Mouse (Mus musculus): ENCODE results near the gene Arid3a. TPM values are rescaled to one million over a fixed set of nuclear protein-coding genes. Genes with fewer than 3 reads are reported as not detected.
A peak's percentile ranks its signal among the peaks of the same experiment; 100 is the strongest.

Gene Arid3a
- total RNA-seq, 2 experiments from 2014 or later = 4.2 to 4.8 TPM

DNA sequence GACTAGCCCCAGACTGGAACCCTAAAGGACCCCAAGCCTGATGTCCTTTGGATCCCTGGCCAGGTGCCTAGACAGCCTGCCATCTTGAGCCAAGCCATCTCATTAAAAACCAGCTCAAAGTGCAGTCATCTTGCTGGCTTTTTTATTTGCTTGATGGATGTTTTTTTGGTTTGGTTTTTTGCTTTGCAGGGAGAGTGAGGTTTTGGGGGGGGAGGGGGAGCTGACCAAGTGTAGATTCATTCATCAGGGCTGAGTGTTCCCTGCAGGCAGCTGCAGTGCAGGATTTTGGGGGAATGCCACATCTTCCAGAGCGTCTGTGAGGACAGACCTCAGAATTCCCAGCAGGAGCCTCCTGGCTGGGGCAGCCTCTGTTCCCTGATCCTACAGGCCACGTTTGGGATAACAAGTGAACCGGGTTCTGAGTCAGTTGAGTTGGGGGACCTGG lies 42.3 kb downstream of the Arid3a start:
- ATAC-seq (replicated peaks; ENCODE audit: low FRiP score, poor library complexity, severe bottlenecking) = no peak

DNA sequence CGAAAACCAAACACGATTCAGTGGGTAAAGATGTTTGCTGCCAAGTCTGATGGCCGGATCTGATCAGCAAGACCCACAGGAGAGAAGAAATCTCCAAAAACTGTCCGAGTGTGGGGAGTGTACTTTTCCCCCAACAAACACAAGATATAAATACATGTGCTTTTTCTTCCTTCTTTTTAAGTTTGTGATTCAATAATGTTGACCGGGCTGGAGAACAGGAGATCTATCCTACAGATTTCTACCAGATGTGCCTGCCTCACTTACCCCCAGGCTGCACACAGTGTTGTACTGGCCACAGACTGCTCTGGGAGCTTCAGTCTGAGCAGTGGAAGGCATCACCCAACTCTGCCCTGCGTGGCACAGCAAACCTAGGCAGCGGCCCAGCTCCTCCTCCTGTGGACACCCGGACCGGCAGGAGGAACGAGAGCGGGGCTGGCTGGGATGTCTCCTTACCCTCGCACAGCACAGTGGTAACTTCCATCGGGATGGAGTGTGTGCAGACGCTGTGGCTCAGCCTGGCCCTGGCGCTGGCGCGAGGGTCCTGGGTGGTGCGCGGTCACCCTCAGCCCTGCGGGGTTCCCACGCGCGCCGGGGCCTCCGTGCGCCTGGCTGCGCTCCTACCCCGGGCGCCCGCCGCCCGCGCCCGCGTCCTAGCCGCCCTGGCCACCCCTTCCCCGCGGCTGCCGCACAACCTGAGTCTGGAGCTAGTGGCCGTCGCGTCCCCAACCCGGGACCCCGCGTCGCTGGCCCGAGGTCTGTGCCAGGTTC lies 43.8 kb downstream of the Arid3a start, which contains the start of gene Grin3b:
Gene Grin3b, plus strand, starts transcription at position 301 of the 768 bp plus-strand sequence.
- no peak for ATAC-seq (replicated peaks; ENCODE audit: low FRiP score, poor library complexity, severe bottlenecking)

DNA sequence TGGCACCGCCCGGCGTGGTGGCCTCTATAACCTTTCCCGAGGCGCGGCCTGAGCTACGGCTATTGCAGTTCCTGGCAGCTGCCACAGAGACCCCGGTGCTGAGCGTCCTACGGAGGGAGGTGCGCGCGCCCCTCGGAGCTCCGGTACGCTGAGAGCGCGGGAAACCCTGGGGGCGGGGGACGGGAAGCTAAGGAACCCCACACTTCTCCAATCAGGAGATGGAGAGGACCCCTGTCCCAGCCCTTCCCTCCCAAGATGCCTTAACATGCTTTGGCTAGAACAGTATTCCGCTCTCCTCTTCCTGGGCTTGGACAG lies 44.3 kb downstream of the Arid3a start:
- ATAC-seq (replicated peaks; ENCODE audit: low FRiP score, poor library complexity, severe bottlenecking) = no peak

DNA sequence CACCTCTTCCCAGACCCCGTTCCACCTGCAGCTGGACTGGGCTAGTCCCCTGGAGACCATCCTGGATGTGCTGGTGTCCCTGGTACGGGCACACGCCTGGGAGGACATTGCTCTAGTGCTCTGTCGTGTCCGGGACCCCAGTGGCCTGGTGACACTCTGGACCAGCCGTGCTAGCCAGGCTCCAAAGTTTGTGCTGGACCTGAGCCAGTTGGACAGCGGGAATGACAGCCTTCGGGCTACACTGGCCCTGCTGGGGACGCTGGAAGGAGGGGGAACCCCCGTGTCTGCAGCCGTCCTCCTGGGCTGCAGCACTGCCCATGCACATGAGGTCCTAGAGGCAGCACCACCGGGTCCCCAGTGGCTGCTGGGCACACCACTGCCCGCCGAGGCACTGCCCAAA lies 46.0 kb downstream of the Arid3a start:
- no peak for ATAC-seq (replicated peaks; ENCODE audit: low FRiP score, poor library complexity, severe bottlenecking)

DNA sequence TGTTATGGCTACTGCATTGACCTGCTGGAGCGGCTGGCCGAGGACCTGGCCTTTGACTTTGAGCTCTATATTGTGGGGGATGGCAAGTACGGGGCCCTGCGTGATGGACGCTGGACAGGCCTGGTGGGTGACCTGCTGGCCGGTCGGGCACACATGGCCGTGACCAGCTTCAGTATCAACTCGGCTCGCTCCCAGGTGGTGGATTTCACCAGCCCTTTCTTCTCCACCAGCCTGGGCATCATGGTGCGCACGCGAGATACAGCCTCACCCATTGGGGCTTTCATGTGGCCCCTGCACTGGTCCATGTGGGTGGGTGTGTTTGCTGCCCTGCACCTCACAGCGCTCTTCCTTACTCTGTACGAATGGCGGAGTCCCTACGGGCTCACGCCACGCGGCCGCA lies 47.2 kb downstream of the Arid3a start:
- ATAC-seq (replicated peaks; ENCODE audit: low FRiP score, poor library complexity, severe bottlenecking) = no peak

DNA sequence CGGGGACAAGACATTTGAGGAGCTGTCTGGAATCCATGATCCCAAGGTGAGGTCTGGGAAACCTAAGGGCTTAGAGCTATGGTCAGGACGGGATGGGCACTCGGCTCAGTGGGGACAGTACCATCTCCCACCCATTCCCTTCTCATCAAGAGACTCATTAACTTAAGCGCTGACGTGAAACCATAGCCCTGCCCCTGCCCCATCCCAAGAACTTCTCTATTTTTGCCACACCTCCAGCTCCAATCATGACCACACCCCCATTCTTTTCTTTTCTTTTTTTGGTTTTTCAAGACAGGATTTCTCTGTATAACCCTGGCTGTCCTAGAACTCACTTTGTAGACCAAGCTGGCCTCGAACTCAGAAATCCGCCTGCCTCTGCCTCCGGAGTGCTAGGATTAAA lies 47.8 kb downstream of the Arid3a start:
- no peak for ATAC-seq (replicated peaks; ENCODE audit: low FRiP score, poor library complexity, severe bottlenecking)

DNA sequence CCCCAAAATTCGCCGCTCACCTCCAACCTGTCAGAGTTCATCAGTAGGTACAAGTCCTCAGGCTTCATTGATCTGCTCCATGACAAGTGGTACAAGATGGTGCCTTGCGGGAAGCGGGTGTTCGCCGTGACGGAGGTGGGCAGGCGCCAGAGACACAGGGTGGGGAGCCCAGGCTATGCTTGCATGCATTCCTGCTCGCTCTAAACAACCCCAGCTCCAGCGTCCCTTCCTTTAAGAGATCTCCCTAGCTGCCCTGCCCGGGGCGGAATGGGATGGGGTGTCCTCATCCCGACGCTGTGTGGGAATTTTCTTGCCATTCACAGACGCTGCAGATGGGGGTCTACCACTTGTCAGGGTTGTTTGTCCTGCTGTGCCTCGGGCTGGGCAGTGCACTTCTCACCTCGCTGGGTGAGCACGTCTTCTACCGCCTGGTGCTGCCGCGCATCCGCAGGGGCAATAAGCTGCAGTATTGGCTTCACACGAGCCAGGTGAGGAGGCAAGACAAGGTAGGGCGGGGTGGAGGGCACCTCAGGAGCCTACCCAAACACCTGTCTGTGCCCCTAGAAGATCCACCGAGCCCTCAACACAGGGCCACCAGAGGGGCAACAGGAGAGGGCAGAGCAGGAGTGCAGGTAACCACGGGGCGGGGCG lies 49.4 kb downstream of the Arid3a start:
- no peak for ATAC-seq (replicated peaks; ENCODE audit: low FRiP score, poor library complexity, severe bottlenecking)

DNA sequence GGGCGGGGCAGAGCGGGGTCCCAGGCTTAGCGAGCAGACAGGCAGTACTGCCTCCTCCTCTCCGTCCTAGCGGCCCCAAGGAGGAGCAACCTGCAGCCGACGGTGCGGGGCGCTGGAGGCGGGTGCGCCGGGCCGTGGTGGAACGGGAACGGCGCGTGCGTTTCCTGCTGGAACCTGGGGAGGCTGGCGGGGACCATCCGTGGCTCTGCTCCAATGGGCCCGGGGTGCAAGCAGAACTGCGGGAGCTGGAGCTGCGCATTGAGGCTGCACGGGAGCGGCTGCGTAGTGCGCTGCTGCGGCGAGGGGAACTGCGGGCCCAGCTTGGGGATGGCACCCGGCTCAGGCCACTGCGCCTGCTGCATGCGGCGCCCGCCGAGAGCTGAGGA lies 49.9 kb downstream of the Arid3a start:
- ATAC-seq (replicated peaks; ENCODE audit: low FRiP score, poor library complexity, severe bottlenecking) = no peak

DNA sequence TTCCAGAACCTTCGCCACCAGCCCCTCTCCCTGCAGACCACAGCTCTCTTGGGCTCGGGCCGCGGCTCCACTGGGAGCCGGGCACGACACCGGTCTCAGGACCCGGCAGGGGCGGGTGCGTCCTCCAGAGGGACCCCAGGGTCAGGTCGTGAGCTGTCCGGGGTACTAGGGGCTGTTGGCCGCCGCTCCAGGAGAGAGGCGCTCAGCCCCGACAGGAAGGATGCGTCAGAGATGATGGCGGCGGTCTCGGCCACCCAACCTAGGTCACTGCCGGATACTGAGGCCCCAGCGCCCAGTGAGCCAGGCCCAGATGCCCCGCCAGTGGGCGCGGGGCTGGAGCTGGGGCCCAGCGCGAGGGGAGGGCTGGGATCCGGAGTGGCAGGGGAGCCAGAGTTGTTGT lies 50.5 kb downstream of the Arid3a start:
- ATAC-seq (replicated peaks; ENCODE audit: low FRiP score, poor library complexity, severe bottlenecking) = no peak

DNA sequence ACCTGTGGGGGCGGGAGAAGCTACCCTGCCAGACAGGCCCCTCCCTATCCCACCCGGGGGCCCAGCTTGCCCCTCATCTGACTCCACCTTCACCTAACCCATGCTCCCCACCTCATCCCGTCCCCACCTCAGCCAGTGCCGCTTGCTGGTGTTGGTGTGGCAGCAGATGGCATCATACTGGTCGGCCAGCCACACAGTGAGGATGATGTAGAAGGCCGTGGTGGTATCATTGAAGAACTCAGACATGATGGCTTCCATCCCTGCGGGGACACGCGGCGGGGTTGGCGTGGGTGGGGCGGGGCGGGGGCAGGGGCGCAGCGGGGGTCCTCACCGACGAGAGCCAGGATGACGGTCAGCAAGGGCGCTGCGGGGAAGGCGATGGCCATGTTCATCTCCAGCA lies 51.2 kb downstream of the Arid3a start:
- ATAC-seq (replicated peaks; ENCODE audit: low FRiP score, poor library complexity, severe bottlenecking) = no peak

DNA sequence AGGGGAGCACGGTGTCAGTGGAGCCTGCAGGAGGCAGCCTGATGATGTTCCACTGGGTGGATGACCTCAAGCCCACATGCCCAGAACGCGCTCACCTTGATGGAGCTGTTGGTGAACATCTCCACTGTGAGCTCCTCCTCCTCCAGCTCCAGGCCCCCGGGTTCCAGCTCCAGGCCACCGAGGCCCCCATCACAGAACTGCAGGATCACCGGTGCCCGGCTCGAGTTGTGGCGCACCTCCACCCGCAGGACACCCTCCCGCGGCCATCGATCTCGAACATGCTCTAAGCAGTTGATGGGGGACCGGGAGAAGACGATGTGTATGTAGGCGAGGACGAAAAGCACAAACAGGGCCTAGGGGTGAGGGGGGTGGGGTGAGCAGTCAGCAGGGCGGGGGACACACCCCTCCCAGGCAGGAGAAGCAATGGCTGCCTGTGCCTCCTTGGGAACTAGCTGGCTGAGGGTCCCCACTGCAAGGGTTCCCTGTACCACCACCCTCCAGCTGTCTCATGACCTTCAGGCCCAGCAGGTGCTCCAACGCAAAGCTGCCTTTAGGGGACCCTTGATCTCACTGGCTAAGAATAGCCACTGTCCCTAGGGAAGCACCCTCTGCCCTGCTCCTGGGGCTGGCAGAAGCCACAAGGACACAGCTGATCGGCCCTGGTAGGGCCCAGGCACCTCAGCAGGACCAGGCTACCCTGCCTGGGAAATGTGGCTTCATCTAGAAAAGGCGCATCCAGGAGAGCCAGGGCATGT lies 52.7 kb downstream of the Arid3a start:
- no peak for ATAC-seq (replicated peaks; ENCODE audit: low FRiP score, poor library complexity, severe bottlenecking)

DNA sequence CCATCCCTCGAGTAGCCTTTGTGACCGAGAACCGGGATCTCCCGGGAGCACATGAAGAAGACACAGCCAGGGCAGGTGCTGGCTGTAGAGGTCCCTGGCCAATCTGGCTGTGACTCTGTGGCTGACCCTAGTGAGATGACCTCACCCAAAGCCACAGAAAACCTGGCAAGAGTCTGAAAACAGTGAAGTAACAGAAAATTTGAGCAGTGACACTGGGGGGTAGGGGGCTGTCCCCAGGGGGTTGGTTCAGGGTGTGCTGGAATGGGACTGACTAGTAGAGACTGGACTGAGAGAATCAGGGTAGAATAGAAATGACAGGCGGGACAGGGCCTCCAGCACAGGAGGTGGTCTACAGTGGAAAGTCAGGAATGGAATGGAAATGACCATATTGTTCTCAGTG lies 56.4 kb downstream of the Arid3a start:
- ATAC-seq (replicated peaks; ENCODE audit: low FRiP score, poor library complexity, severe bottlenecking) = no peak

DNA sequence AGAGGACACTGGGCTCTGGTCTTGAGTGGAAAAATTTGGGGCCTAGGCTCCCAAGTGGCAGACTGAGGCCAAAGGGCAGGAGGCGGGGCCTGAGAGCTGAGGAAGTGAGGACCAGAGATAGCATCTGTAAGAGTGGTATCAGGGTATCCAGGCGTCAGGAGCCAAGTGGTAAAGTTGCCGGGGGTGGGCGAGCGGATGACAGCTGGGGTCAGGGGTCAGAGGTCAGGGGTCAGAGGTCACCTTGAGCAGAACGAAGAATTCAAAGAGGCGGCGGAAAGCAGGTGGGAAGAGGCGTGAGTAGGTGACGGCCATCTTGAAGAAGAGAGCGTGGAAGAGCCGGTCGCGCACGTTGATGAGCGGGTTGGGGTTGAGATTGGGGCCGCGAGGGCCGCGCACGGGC lies 56.8 kb downstream of the Arid3a start:
- no peak for ATAC-seq (replicated peaks; ENCODE audit: low FRiP score, poor library complexity, severe bottlenecking)

DNA sequence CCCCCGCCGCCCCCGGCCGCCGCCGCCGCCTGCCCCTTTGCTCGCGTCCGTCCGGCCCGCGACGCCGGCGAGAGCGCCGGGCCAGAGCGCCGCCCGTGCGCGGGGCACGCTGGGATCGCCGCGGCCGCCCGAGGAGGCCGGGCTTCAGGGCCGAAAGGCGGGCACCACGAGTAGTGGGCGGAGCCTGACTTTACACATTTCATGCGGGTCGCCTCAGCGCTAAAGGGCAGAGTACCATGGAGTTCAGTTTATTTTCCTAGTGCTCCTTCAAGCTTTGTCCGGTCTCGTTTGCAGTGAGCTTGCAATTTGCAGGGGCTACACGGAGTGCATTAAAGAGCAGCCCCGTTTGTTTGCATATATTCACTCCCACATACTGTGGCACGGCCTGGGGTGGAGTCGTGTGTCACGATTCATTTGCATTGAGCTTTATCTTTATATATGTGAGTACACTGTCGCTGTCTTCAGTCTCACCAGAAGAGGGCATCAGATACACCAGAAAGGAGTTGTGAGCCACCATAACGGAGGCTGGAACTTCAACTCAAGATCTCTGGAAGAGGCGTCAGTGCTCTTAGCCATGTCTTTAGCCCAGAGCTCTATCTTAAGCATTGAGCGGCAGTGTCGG lies 57.5 kb downstream of the Arid3a start, which contains the start of gene Tmem259:
Gene Tmem259, minus strand, starts transcription at position 136 of the 622 bp plus-strand sequence.
- ATAC-seq (replicated peaks; ENCODE audit: low FRiP score, poor library complexity, severe bottlenecking) = peak; percentile 50

DNA sequence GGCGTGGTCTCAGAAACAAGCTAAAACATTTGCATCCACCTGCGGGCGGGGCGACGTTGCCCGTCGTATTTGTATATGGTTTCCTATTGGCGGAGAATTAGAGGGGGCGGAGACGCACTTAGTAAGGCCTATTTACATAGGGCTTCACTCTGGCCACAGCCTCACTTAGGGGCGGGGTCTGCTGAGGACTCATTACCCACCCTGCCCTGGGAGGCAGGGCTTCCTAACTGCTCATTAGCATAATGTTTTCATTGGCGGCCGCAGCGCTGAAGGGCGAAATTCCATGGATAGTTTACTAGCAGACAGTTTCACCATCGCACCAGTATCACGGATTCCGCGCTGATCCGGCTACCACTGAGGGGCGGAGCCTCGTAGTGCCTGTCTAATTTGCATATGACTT lies 58.0 kb downstream of the Arid3a start:
- peak; percentile 70 for ATAC-seq (replicated peaks; ENCODE audit: low FRiP score, poor library complexity, severe bottlenecking)

DNA sequence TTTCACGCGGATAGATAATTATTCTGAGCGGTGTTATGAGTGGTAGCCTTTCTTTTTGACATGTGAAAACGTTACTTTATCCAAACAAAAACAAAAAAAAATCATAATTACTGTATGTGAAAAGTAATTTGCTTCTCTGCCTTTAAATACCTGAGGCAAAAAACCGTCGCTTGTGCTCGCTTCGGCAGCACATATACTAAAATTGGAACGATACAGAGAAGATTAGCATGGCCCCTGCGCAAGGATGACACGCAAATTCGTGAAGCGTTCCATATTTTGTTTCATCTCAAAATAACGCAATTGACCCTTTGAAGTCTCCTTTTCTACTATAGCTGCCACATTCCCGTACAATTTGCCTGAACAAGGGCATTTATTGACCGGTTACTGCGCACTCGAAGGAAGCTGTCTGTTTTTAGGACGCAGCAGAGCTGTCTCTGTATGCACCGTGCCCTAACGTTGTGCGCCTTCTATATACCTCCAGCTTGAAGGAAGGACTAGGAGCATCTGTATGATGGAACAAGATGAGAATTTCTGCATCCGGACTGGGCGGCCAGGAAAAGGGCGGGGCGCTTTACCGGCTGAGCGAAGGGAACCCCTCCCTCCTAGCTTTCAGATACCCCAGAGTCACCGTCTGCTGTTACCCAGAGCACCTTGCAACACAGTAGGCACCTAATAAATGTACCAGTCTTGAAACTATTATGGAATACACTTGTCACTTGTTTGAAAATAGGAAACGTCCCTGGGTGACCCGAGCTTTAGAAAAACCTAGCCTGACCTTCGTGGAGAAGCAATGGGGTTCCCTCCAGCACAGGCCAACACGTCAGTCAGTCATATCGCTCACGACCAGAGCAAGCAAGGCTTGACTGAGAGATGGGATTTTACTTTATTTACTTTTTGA lies 58.7 kb downstream of the Arid3a start:
- peak; percentile 53 for ATAC-seq (replicated peaks; ENCODE audit: low FRiP score, poor library complexity, severe bottlenecking)

DNA sequence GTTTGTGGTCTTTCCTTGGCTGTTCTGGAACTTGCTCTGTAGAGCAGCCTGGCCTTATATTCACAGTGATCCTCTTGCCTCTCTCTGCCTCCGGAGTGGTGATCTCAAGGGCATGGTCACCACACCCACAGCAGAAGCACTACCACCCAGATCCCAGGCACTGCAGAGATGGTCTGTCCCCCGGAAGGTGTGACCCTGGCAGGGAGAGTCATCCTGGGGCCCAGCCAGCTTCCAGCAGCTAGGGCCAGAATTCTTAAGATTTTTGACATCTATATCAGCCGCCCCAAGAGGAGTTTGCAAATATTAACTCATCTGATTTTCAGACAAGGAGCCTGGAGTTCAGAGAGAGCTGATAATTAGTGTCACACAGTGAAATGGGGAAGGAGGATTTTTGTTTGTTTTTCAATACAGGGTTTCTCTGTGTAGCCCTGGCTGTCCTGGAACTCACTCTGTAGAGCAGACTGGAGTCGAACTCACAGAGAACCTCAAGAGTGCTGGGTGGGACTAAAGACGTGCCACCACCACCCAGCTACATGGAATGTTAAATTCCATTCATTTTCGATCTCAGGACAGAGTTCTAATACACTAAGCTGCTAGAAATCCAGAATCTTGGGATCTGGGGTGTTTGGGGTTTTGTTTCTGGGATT lies 59.5 kb downstream of the Arid3a start:
- peak; percentile 52 for ATAC-seq (replicated peaks; ENCODE audit: low FRiP score, poor library complexity, severe bottlenecking)

DNA sequence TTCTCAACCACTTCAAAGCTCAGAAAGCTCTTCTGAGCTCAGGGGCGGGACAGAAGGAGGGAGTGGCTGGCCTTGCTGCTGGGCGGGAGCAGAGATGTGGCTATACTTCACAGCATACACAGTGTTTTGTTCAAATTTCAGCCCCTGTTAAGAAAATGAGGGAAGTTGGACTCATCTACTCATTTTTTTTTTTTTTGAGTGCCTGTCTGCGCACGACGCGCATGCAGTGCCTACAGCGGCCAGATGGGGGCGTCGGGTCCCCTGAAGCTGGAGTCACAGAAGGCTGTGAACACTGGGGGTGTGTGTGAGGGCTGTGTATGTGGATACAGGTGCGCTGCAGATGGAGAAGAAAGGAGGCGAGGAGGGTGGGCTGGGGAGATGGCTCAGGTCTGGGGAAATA lies 60.1 kb downstream of the Arid3a start:
- peak; percentile 31 for ATAC-seq (replicated peaks; ENCODE audit: low FRiP score, poor library complexity, severe bottlenecking)

Data from erythroid progenitor cell, adult 5-6 weeks (primary cell).